Mouse (Mus musculus): ENCODE data around the gene Fbxl5.

DNA sequence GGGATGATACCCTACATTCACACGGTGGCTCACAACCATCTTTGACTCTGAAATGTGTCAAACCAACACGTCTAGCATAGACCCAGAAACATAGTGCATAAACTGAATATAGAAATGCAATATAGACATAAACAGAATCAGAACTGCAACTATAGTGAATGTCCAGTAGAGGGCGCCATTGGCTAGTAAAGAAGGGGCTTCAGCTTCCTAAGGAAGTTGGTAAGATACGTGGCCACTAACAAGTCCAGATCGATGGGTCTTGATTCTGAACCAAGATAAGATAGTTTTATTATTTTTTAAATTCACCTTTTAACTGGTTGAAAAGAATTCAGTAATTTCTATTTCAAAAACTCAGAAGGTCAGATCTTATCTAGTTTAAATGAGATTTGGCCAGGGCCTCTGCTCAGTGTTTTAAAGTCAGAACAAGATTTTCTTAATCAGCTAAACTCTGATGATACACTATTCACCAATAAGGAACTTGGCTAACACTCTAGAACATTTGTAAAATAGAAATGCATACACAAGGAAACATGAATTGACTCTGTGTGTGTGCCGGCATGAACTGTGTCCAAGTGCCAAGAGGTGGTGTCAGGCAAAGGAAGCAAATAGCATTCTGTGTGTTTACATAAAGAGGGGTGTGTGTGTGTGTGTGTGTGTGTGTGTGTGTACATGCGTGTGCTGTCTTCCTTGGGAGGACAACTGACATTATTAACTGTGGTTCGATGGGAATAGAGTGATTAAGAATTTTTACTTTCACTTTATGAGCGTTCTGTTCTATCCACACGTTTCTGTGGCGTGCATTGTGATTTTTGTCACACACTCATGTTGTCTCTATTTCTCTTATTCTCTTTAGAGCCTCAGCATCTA lies 19.9 kb upstream of the Fbxl5 start:
- TF ChIP-seq CTCF (IDR thresholded peaks at IDR 0.05) (peak; percentile 99; the same call in 1 of the 2 replicates), EP300 (IDR thresholded peaks at IDR 0.05; ENCODE audit: insufficient read depth, low read depth, low read length) (no peak), POLR2A (IDR thresholded peaks at IDR 0.05; ENCODE audit: insufficient read depth, low read depth, low read length) (no peak)
